Mouse (Mus musculus) monocyte, adult 5-6 weeks (primary cell): ENCODE data around the gene Gm10842. TPM values are rescaled to one million over a fixed set of nuclear protein-coding genes. Genes with fewer than 3 reads are reported as not detected.
"Not testable (repeated sequence)": the region's sequence is repeated elsewhere in the genome, so short reads cannot be mapped to it uniquely, and the experiment has no call there.

Experiments
- ATAC-seq: fragments of 153-309, 156-312 bp; replicated peaks from 2 replicates; pipeline ENCODE4 v1.8.0; 2017; ENCODE audit warnings: mild to moderate bottlenecking; ENCODE audit not compliant: low TSS enrichment, insufficient number of reproducible peaks, severe bottlenecking, poor library complexity, low FRiP score
- total RNA-seq: library from RNA; stranded (forward); fragments of 200-1000, 200-491, 200-594 nt; gene quantifications from 3 replicates; pipeline ENCODE4 v1.2.3, GENCODE M21; 2017

Gm10842 gene
- not detected in 3 replicates for total RNA-seq

DNA sequence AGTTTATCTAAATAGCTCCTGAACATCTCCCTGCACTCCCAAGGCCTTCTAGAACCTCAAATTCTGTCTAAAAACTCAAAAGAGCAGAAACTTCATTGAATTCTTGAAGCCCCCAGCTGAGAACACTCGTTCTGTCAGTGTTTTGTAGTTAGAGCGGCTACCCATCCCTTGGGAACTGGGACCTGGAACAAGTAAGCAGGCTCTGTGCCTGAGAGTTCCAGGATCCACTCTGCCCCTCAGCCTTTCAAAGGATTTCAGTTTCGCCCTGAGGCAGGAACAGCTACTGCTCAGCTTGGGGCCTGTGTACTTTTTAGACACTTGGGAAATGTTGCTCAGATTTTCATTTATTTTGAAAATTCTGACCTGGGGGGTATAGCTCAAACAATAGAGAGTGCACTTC, at the start of gene Gm10842:
TSS of gene Gm10842 (plus strand) at position 301 of the 400 bp plus-strand sequence.
- ATAC-seq, result no peak

DNA sequence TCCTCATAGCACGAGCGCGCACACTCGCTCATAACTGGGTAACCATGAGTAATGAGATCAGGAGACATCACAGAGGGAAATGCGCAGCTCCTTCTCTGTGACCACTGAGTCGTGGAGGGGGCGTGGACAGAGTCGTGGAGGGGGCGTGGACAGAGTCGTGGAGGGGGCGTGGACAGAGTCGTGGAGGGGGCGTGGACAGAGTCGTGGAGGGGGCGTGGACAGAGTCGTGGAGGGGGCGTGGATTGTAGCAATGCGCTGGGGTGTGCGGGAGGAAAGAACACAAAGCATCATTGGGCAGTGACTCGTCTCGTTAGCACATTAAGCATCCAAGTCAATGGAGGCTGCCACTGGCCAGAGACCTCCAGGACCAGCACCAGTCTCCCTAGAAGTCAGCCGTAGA, 34.2 kb upstream of the Gm10842 start:
- not testable (repeated sequence) for ATAC-seq

DNA sequence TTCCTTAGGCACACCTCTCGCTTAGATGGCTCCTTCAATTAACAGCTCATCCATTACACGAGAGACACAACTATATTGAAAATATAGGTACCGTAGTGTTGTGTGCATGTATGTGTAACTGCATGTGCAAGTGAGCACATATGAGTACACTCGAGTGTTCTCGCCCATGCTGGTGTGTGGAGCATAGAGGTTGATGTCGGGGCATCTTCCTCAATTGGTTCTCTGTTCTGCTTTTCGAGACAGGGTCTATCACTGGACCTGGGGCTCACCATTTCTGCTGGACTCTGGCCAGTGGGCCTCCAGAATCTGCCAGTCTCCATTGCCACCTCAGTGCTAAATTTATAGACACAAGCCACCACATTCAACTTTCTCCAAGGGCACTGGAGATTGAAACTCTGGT, 28.9 kb upstream of the Gm10842 start:
- ATAC-seq, result no peak

- ATAC-seq, result no peak
Measured at GRCm38 (mm10) chr11:105120551-105121061, 26.1 kb upstream of the Gm10842 start.

DNA sequence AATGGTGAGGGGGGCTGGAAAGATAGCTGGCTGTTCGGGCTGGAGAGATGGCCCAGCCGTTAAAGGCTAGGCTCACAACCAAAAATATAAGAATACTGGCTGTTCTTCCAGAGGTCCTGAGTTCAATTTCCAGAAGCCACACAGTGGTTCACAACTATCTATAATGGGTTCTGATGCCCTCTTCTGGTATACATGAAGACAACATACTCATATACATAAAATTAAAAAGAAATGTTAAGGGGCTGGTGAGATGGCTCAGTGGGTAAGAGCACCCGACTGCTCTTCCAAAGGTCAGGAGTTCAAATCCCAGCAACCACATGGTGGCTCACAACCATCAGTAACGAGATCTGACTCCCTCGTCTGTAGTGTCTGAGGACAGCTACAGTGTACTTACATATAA, 24.9 kb upstream of the Gm10842 start:
- not testable (repeated sequence) for ATAC-seq

DNA sequence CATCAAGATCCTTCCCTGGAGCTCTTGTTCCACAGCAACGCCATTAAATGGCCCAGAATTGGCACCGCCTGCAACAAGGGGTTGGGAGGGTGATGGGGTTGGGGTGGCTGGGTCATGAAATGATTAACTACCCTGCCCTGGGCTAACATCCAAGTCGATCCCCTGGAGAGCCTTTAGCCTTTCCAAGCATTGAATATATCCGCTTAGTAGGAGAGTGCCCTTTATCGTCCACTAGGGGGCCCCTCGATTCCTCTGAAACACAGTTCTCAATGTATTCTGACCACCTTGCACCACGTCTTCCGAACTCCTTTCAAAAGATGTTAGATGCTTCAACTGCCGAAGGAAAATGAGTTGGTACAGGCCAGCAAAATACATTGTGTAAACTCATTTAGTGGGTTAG, 22.7 kb upstream of the Gm10842 start:
- ATAC-seq, result 0 out of 2 replicates have a peak, but pooled peaks have one; percentile 31

DNA sequence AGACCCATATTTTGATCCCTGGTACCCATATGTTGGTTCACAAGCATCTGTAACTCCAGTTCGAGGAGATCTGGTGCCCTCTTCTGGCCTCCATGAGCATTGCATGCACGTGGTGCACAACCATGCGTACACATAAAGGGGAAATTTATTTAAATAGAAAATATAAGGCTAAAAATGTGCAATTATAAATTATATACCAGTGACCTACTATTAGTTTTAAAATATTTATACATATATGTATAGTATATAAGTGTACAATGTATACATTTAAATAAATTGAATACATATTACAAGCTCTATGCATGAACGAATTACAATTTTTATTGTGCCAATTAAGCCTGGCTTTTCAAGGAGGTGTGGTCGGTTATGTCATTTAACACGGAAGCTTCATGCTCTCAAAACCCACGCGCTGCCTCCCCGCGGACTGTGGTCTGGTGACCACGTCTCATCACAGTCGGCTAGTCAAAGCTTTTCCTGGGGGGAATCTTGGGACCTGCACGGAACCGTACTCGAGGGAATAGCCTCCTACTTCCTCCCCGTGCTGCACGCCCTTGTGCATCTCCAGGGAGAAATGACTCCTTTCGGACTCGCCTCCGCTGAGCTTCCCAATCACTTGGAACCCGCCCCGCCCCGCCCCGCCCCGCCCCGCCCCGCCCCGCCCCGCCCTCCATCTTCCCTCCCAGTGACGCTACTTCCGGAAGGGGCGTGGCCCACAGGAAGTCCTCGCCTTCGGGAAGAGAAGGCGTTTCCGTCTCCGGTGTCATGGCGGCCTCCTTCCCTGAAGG, 20.8 kb upstream of the Gm10842 start, which contains the start of gene Mettl2:
TSS of gene Mettl2 (plus strand) at position 691 of the 785 bp plus-strand sequence.
- ATAC-seq, result peak; percentile 89

GRCm38 (mm10) chr11:105126520-105127029, 20.1 kb upstream of the Gm10842 start:
- ATAC-seq, result no peak

GRCm38 (mm10) chr11:105135692-105136091, 11.0 kb upstream of the Gm10842 start:
- no peak for ATAC-seq

DNA sequence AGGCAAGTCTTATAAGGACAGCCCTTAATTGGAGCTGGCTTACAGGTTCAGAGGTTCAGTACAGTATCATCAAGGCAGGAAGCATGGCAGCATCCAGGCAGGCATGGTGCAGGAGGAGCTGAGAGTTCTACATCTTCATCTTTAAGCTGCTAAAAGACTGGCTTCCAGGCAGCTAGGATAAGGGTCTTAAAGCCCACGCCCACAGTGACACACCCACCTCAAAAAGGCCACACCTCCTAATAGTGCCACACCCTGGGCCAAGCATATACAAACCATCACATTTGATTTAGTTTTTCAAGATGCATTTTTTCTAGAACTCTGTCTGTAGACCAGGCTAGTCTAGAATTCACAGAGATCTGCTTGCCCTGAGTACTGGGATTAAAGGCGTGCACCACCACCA, 9.4 kb upstream of the Gm10842 start:
- ATAC-seq, result not testable (repeated sequence)

DNA sequence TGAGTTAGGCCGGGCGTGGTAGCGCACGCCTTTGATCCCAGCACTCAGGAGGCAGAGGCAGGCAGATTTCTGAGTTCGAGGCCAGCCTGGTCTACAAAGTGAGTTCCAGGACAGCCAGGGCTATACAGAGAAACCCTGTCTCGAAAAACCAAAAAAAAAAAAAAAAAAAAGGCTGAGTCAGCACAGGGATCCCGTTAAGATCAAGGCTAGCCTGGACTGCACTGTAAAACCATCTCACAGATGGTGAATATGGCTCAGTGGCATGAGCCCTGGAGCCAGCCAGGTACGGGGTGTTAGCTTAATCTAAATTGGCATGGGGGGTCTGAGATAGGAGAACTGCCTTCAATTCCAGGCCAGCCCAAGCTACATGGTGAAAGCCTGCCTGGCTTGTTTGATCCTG, 6.2 kb upstream of the Gm10842 start:
- not testable (repeated sequence) for ATAC-seq

DNA sequence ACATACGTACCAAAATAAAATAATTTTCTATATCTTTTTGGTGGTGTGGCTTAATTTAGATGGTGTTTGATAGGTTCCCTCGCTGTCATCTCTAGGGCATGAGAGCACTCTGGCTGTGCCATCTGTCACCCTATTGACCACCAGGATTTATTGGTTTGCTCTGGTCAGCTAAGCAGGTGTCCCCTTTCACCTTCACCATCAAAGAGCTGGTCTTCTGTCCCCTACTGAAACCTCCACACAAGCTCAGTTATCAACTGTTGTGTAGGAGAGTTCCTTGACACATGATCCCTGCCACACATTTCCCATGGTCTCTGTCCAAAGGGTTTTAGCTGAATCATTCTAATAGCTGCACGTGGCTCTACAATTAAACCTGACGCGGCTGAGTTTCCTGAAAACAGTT, 5.6 kb upstream of the Gm10842 start:
- ATAC-seq, result no peak

DNA sequence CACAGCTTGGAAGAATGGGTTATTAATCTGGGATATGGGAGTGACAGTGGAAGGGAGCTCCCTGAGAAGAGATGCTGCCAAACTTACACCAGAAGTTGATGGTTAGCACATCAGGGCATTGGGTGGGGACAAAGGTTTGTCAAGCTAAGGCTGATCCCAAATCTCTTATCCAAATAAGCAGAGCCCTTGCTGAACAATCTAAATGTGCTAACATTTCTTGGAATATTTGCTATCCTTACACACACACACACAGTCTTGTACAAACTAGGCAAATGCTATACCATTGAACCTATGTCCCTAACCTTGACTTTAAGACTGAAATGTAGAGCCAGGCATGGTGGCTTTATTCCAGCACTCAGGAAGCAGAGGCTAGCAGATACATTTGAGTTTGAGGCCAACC, 3.1 kb upstream of the Gm10842 start:
- ATAC-seq, result no peak

DNA sequence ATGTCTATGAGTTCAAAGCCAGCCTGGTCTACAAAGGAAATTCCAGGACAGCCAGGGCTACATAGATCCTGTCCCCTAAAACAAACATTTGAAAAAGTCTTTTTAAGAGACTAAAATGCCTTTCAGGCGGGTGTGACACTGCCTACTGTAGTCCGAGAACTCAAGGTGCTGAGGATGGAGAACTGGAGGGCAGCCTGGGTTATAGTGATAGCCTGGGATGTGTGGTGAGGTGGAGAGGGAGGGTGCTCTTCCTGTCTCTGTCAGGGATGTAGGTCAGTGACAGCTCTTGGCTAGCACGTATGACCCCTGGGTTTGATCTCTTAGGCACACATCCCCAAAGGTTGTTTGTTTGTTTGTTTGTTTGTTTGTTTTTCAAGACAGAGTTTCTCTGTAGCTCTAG, 2.6 kb upstream of the Gm10842 start:
- ATAC-seq, result no peak

- ATAC-seq, result no peak
Measured at GRCm38 (mm10) chr11:105144508-105145210, 2.0 kb upstream of the Gm10842 start.

GRCm38 (mm10) chr11:105145211-105145610, 1.5 kb upstream of the Gm10842 start:
- no peak for ATAC-seq

- no peak for ATAC-seq
Measured at GRCm38 (mm10) chr11:105149353-105149752, 2.7 kb downstream of the Gm10842 start.

DNA sequence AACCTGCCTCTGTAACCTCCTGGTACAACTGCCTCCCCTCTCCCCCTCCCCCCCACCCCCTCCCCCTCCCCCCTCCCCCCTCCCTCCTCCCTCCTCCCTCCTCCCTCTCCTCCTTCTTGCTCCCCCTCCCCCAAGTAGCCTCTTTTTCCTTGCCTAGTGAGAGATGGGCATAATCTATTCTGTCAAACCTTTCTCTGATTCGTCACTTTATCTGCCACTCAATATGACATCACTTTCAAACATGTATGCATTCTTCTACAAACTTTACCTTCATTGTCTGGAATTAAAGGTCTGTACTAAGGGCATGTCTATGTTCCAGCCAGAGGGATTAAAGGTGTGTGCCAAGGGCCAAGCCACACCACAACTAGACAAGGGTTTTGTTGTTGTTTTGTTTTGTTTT, 3.1 kb downstream of the Gm10842 start:
- ATAC-seq, result no peak

- ATAC-seq, result no peak
Measured at GRCm38 (mm10) chr11:105150691-105151090, 4.0 kb downstream of the Gm10842 start.
